Mouse (Mus musculus): ENCODE measurements at regions not wholly inside any gene's neighbourhood (a gene's known extent, or its start where the extent isn't known, plus 50 kb on each side); places are given as distances from the start of the nearest gene placed in this dataset.

DNA sequence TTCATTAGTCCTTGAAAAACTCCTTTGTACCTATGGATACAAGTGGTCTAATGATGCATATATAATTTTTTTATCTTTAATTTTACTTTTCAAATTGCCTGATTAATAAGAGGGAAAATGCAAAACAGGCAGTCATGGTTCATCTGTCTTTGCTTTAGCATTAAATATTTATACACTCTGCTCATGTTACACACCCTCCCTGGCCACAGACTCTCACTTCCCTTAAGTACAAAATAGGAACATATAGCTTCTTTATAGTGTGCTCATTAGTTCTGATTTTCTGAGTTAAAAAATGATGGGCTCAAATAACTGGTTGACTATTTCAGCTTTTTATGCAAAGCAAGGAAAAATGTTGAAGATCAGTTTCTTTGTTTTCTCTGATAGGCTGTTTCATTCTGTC lies 195.2 kb upstream of the Mki67 start:
- H3K9me3 ChIP-seq (ENCODE audit: control insufficient read depth, low read length), result no peaks in the 10 kb centered on the region
- no peaks in the 10 kb centered on the region for H3K4me1 ChIP-seq (replicated peaks; ENCODE audit: control insufficient read depth, insufficient read depth, low read length)
- H3K27me3 ChIP-seq (ENCODE audit: control insufficient read depth, insufficient read depth, low read length), result no peaks in the 10 kb centered on the region
- DNase-seq (ENCODE audit: low spot score), result no peak
- H3K36me3 ChIP-seq (ENCODE audit: control insufficient read depth, insufficient read depth, low read length), result no peaks in the 10 kb centered on the region
- H3K27ac ChIP-seq (ENCODE audit: low read depth, low read length), result no peak overlapping the region
- H3K4me2 ChIP-seq (ENCODE audit: low read depth, low read length, severe bottlenecking), result no peak overlapping the region
- no peak for ATAC-seq (replicated peaks; ENCODE audit: low FRiP score)
- H3K4me3 ChIP-seq (ENCODE audit: low read depth, low read length), result no peak overlapping the region
- no peak overlapping the region for H3K9ac ChIP-seq (ENCODE audit: low read length)

DNA sequence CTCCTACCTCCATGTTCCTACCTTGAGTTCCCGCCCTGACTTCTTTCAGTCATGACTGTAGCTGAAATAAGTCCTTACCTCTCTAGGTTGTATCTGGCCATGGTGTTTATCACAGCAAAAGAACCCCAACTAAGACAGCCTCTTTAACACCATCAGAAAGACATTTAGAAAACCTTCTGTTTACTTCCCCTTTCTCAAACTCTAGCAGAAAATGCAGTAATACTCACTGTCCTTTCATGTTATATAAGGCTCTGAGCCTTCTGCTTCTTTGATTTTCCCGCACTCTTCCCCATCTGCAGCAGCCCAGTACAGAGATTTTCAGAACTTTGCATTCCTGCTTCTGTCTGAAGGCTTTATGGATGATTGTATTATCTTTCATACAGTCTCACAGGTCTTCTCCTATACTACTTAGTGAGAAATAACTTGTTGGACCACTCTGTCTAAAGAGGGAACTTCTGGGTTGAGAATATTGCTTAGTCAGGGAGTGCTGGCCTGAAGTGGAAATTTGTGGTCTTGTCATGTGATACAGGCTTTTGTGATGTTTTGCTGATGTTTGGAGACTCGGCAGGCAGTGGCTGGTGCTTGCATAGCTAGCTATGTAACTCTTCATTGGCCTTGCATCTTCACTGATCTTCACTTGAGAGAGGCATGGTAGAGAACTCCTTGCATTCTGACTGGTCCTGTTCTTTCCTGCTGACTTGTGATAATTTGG lies 197.9 kb upstream of the Mki67 start:
- Histone ChIP-seq H3K27me3 (ENCODE audit: control insufficient read depth, insufficient read depth, low read length) (no peaks in the 10 kb centered on the region), H3K9me3 (ENCODE audit: control insufficient read depth, low read length) (no peaks in the 10 kb centered on the region), H3K4me3 (ENCODE audit: low read depth, low read length) (no peak overlapping the region), H3K36me3 (ENCODE audit: control insufficient read depth, insufficient read depth, low read length) (no peaks in the 10 kb centered on the region), H3K4me1 (replicated peaks; ENCODE audit: control insufficient read depth, insufficient read depth, low read length) (no peaks in the 10 kb centered on the region), H3K4me2 (ENCODE audit: low read depth, low read length, severe bottlenecking) (no peak overlapping the region), H3K9ac (ENCODE audit: low read length) (no peak overlapping the region), H3K27ac (ENCODE audit: low read depth, low read length) (no peak overlapping the region)
- WGBS, result 88% methylated on average over 3 of the region's 3 CpGs
- ATAC-seq (replicated peaks; ENCODE audit: low FRiP score) (no peak), DNase-seq (ENCODE audit: low spot score) (no peak)

DNA sequence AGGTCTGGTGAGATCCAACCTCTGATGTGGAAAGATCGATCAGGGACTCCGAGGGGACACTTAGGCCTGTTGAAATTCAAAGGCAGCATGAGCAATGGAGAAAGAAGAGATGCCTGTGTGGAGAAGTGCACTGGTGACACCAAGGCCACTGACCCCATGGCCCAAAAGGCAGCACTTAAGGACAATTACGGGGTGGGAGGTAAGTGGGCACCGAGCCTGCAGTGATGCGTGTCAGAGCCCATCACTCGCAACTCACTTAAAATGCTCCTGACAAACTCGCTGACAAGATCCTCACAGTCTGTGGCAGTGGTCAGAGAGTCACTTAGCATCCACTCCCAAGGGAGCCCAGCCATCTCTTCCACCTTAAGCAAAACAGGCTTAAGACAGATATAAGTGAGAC lies 207.7 kb upstream of the Mki67 start:
- no peaks in the 10 kb centered on the region for H3K36me3 ChIP-seq (ENCODE audit: control insufficient read depth, insufficient read depth, low read length)
- H3K27me3 ChIP-seq (ENCODE audit: control insufficient read depth, insufficient read depth, low read length), result no peaks in the 10 kb centered on the region
- WGBS, result 88% methylated on average over 7 of the region's 7 CpGs
- ATAC-seq (replicated peaks; ENCODE audit: low FRiP score) (no peak), DNase-seq (ENCODE audit: low spot score) (no peak)
- H3K9ac ChIP-seq (ENCODE audit: low read length), result no peak overlapping the region
- H3K4me3 ChIP-seq (ENCODE audit: low read depth, low read length), result no peak overlapping the region
- H3K9me3 ChIP-seq (ENCODE audit: control insufficient read depth, low read length), result no peaks in the 10 kb centered on the region
- H3K4me2 ChIP-seq (ENCODE audit: low read depth, low read length, severe bottlenecking), result no peak overlapping the region
- no peak overlapping the region for H3K27ac ChIP-seq (ENCODE audit: low read depth, low read length)
- no peaks in the 10 kb centered on the region for H3K4me1 ChIP-seq (replicated peaks; ENCODE audit: control insufficient read depth, insufficient read depth, low read length)

DNA sequence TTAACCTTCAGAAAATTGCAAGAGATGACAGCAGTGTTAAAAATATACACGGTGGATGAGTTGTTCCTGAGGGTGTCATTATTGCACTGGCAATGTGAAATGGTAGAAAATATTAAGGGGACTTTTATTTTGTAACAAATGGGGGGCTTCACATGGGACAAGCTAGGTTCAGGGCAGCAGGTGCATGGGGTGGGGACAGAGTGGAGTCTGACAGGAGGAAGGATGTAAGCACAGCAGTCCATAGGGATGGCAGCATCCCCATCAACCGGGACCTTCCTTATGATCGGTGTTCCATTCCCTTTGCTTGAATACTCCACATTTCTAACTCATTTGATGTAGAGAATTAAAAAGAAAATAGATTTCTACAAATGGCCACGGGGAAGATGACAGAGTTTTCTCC lies 208.5 kb upstream of the Mki67 start:
- ATAC-seq (replicated peaks; ENCODE audit: low FRiP score) (no peak), DNase-seq (ENCODE audit: low spot score) (no peak)
- no peak overlapping the region for H3K4me3 ChIP-seq (ENCODE audit: low read depth, low read length)
- H3K27me3 ChIP-seq (ENCODE audit: control insufficient read depth, insufficient read depth, low read length), result no peaks in the 10 kb centered on the region
- WGBS, result 90% methylated on average over 4 of the region's 4 CpGs
- no peaks in the 10 kb centered on the region for H3K4me1 ChIP-seq (replicated peaks; ENCODE audit: control insufficient read depth, insufficient read depth, low read length)
- H3K36me3 ChIP-seq (ENCODE audit: control insufficient read depth, insufficient read depth, low read length), result no peaks in the 10 kb centered on the region
- H3K27ac ChIP-seq (ENCODE audit: low read depth, low read length), result no peak overlapping the region
- H3K9ac ChIP-seq (ENCODE audit: low read length), result no peak overlapping the region
- no peaks in the 10 kb centered on the region for H3K9me3 ChIP-seq (ENCODE audit: control insufficient read depth, low read length)
- H3K4me2 ChIP-seq (ENCODE audit: low read depth, low read length, severe bottlenecking), result no peak overlapping the region

DNA sequence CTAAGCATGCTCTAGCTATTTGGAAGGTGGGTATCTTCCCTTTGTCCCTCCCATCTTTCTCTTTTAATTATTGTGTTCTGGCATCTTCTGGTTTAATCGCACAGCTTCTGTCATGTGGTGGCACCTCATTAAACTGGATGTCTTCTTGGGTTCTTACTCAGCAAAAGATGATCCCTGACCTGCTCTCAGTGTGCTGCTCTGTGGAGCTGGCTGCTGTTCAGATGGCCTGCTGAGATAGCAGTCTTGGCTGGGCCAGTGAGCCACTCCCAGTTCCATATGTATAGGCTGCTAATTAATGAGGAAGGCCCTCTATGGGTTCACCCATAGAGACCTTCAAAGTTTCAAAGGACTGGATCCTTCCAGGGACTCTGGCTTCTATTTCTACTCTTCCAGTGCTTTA lies 213.9 kb upstream of the Mki67 start:
- ATAC-seq (replicated peaks; ENCODE audit: low FRiP score) (no peak), DNase-seq (ENCODE audit: low spot score) (no peak)
- no peak overlapping the region for H3K4me2 ChIP-seq (ENCODE audit: low read depth, low read length, severe bottlenecking)
- no peaks in the 10 kb centered on the region for H3K4me1 ChIP-seq (replicated peaks; ENCODE audit: control insufficient read depth, insufficient read depth, low read length)
- H3K9ac ChIP-seq (ENCODE audit: low read length), result no peak overlapping the region
- no peaks in the 10 kb centered on the region for H3K9me3 ChIP-seq (ENCODE audit: control insufficient read depth, low read length)
- H3K4me3 ChIP-seq (ENCODE audit: low read depth, low read length), result no peak overlapping the region
- 88% methylated on average over 1 of the region's 1 CpGs for WGBS
- no peak overlapping the region for H3K27ac ChIP-seq (ENCODE audit: low read depth, low read length)
- H3K36me3 ChIP-seq (ENCODE audit: control insufficient read depth, insufficient read depth, low read length), result no peaks in the 10 kb centered on the region
- no peaks in the 10 kb centered on the region for H3K27me3 ChIP-seq (ENCODE audit: control insufficient read depth, insufficient read depth, low read length)

DNA sequence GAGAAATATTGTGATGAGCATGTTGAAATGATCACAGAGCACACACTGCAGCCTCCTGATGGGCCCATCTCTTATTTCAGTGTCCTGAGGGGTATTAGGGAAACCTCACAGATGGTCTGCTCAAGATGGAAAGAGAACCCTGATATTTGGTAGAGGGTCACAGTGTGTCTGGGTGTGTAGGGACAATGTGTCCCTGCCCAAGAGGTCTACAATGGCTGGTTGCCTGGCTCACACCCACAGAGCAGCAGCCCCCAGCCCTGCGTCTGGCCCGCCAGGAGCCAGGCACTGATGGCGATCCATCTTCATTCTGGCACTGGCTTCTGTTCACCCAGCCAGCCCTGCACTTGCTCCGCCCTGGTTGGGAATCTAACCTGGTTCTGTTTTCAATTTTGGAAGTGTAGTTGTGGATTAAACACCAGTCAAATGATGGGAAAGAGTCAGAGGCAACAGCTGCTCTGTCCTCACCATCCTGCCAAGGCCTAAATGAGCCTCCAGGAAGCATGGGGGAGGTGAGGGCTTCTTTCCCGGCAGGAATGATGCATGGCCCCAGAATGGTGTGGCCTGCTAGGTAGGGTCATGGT lies 216.5 kb upstream of the Mki67 start:
- Histone ChIP-seq H3K9me3 (ENCODE audit: control insufficient read depth, low read length) (no peaks in the 10 kb centered on the region), H3K4me1 (replicated peaks; ENCODE audit: control insufficient read depth, insufficient read depth, low read length) (no peaks in the 10 kb centered on the region), H3K9ac (ENCODE audit: low read length) (no peak overlapping the region), H3K36me3 (ENCODE audit: control insufficient read depth, insufficient read depth, low read length) (no peaks in the 10 kb centered on the region), H3K4me2 (ENCODE audit: low read depth, low read length, severe bottlenecking) (no peak overlapping the region), H3K27ac (ENCODE audit: low read depth, low read length) (no peak overlapping the region), H3K4me3 (ENCODE audit: low read depth, low read length) (no peak overlapping the region), H3K27me3 (ENCODE audit: control insufficient read depth, insufficient read depth, low read length) (no peaks in the 10 kb centered on the region)
- no peak for ATAC-seq (replicated peaks; ENCODE audit: low FRiP score)
- 86% methylated on average over 5 of the region's 5 CpGs for WGBS
- DNase-seq (ENCODE audit: low spot score), result no peak

DNA sequence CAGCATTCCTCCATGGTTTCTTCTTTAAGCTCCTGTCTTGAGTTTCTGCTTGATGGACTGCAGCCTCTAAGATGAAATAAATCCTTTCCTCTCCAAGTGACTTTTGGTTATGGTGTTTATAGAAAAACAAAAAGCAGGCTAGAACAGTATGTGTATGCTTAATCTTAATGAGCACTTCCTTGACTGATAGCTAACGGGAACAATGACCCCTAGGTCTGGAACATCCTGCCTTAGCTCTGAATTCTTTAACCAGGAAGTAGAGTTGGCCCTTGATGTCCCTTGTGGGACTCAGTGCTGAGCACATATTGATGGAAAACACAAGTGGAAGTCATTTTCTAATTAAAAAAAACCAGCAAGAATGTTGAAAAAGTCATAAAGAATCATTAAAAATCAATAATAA lies 219.0 kb upstream of the Mki67 start:
- H3K9ac ChIP-seq (ENCODE audit: low read length), result no peak overlapping the region
- no peak overlapping the region for H3K4me2 ChIP-seq (ENCODE audit: low read depth, low read length, severe bottlenecking)
- no peaks in the 10 kb centered on the region for H3K36me3 ChIP-seq (ENCODE audit: control insufficient read depth, insufficient read depth, low read length)
- WGBS, result 87% methylated on average over 1 of the region's 1 CpGs
- ATAC-seq (replicated peaks; ENCODE audit: low FRiP score) (no peak), DNase-seq (ENCODE audit: low spot score) (no peak)
- H3K27ac ChIP-seq (ENCODE audit: low read depth, low read length), result no peak overlapping the region
- no peaks in the 10 kb centered on the region for H3K9me3 ChIP-seq (ENCODE audit: control insufficient read depth, low read length)
- H3K27me3 ChIP-seq (ENCODE audit: control insufficient read depth, insufficient read depth, low read length), result no peaks in the 10 kb centered on the region
- no peaks in the 10 kb centered on the region for H3K4me1 ChIP-seq (replicated peaks; ENCODE audit: control insufficient read depth, insufficient read depth, low read length)
- H3K4me3 ChIP-seq (ENCODE audit: low read depth, low read length), result no peak overlapping the region

DNA sequence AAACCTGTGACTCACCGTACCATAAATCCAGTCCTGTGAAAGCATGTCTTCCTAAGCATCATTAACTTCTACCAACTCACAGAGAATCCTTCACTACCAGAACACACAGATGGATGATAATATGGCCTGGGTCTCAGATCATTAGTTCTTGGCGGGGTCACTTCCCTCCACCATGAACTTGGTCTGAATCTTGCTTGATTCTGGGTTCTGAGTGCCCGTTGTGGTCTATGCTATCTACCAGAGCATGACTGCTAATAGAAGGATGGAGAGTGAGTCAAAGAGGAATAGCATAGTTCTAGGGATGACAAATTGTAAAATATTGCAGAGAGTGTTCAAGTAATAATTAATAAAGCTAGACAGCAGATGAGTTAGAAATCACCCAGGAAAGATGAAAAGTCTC lies 221.3 kb upstream of the Mki67 start:
- H3K4me2 ChIP-seq (ENCODE audit: low read depth, low read length, severe bottlenecking), result no peak overlapping the region

DNA sequence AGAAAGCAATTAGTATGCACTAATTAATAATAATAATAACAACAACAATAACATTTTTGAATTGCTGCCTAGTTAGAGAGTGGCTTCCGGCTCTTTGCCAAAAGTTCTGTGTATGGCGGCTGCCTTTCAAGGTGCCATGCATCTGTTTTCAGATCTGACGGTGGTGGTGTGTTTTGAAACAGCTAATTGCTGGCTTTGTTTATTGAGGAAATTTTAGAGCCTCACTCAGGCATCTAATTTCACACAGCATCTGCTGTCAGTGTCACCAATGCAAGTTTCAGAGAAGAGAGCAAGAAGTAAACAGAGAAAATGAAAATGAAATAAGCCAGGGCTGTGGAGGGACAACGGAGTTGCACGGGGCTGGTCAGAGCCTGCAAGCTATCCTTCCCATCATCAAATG lies 223.2 kb upstream of the Mki67 start:
- WGBS, result 76% methylated on average over 5 of the region's 5 CpGs
- Histone ChIP-seq H3K9me3 (ENCODE audit: control insufficient read depth, low read length) (no peaks in the 10 kb centered on the region), H3K27ac (ENCODE audit: low read depth, low read length) (no peak overlapping the region), H3K27me3 (ENCODE audit: control insufficient read depth, insufficient read depth, low read length) (no peaks in the 10 kb centered on the region), H3K36me3 (ENCODE audit: control insufficient read depth, insufficient read depth, low read length) (no peaks in the 10 kb centered on the region), H3K9ac (ENCODE audit: low read length) (no peak overlapping the region), H3K4me3 (ENCODE audit: low read depth, low read length) (no peak overlapping the region), H3K4me2 (ENCODE audit: low read depth, low read length, severe bottlenecking) (no peak overlapping the region), H3K4me1 (replicated peaks; ENCODE audit: control insufficient read depth, insufficient read depth, low read length) (no peaks in the 10 kb centered on the region)
- DNase-seq (ENCODE audit: low spot score), result no peak
- no peak for ATAC-seq (replicated peaks; ENCODE audit: low FRiP score)

More for the DNA sequence above, 221.3 kb upstream of the Mki67 start:
- ATAC-seq (replicated peaks; ENCODE audit: low FRiP score) (no peak), DNase-seq (ENCODE audit: low spot score) (no peak)
- 94% methylated on average over 3 of the region's 3 CpGs for WGBS
- Histone ChIP-seq H3K36me3 (ENCODE audit: control insufficient read depth, insufficient read depth, low read length) (no peaks in the 10 kb centered on the region), H3K27me3 (ENCODE audit: control insufficient read depth, insufficient read depth, low read length) (no peaks in the 10 kb centered on the region), H3K9me3 (ENCODE audit: control insufficient read depth, low read length) (no peaks in the 10 kb centered on the region), H3K4me3 (ENCODE audit: low read depth, low read length) (no peak overlapping the region), H3K9ac (ENCODE audit: low read length) (no peak overlapping the region), H3K4me1 (replicated peaks; ENCODE audit: control insufficient read depth, insufficient read depth, low read length) (no peaks in the 10 kb centered on the region), H3K27ac (ENCODE audit: low read depth, low read length) (no peak overlapping the region)
